Mouse (Mus musculus) olfactory bulb, adult 2 months (tissue): Measurements from ENCODE around the gene Slc35f3.

Experiments
- CTCF ChIP-seq: fragments of 200-500 bp; IDR thresholded peaks from 2 replicates; pipeline ENCODE4 v1.5.1; 2012; ENCODE audit warnings: low read depth, mild to moderate bottlenecking, low read length, moderate library complexity; ENCODE audit not compliant: insufficient read depth
- POLR2A ChIP-seq: fragments of 200-500 bp; IDR thresholded peaks from 2 replicates; pipeline ENCODE4 v1.6.1; 2012; ENCODE audit warnings: mild to moderate bottlenecking, low read depth, low read length, moderate library complexity; ENCODE audit not compliant: insufficient read depth

DNA sequence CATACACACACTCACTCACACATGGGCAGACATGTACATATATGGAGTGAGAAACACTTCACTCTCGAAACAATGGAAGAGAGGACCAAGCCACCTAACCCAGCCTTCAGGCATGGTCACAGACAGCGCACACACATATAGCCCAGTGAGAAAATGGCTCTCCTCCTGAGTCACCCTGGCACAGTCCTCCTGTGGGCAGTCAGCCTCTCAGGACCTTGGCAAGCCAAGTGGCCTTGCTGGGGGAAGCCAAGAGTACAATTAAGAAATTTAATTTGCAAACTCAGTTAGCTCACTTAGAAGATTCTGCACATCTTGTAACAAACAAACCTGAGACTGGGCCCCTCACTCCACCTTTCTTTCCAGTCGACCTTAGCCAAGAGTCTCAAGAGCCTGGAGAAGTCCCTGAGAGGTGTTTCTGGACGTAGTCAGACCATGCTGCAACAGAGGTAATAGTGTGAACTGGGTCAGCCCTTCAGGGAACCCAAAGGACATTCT is 23.4 kb upstream of the Slc35f3 start:
- no peak for TF ChIP-seq CTCF
- no peak for TF ChIP-seq POLR2A
